Mouse (Mus musculus) cerebellum, adult 11-12 months (tissue): ENCODE data around the gene Vav3.

ENCODE experiments used
- DNase-seq: peaks from one replicate; pipeline ENCODE4 v3.0.0; 2022

The Vav3 gene

DNA sequence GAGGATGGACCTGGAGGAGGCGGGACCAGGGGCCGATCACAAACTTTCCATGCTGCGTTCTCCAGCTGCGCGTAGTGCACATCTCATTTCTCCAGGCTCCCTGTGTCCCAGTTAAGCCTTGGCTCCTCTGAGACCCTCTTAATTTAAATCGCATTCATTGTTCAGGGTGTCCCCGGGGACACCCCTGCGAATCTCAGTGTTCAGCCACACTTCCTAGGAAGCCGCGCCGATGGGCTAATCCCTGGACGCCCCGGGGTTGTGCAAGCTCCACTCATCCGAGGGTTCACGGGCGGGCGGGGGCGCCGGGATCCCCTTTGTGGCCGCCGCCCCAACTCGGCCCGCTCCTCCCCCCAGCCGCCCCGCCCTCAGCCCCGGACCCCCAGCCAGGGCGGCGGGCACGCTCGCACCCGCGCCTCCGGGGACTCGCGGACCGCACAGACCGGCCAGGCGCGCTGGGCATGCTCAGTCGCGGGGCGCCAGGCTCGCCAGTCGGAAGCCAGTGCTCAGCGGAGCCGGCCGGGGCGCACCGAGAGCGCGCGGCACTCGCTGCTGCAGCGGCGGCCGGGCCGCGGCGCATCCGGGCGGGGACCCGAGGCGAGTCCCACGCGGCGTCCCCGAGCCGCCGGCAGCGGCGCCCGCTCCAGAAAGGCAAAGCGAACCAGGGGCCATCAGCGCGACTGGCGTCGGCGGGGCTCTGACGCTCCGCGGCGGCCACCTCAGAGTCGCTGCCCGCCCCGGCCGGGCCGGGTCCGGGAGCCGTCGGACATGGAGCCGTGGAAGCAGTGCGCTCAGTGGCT is at the start of gene Vav3:
Gene Vav3 (plus strand): TSS at position 380 of the 797 bp plus-strand sequence.
- no peak for DNase-seq

DNA sequence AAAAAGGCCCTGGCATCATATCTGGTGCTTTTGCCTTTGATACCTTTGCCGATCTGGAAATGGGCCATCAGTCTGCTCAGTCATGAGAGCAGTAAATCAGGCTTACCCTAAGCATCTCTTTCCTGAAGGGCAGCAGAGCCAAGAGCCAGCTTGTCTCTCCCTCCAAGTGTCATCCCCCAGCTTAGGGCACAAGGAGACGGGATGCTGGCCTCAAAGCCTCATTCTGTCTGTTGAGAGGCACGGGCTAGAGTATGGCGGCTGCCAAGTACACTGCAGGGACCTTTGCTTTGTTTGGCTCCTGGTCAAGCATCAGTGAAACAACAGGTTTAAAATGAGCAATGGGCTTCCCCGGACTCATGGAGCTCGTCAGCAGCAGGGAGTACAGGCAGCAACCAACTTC is 41.6 kb upstream of the Vav3 start:
- no peak for DNase-seq

DNA sequence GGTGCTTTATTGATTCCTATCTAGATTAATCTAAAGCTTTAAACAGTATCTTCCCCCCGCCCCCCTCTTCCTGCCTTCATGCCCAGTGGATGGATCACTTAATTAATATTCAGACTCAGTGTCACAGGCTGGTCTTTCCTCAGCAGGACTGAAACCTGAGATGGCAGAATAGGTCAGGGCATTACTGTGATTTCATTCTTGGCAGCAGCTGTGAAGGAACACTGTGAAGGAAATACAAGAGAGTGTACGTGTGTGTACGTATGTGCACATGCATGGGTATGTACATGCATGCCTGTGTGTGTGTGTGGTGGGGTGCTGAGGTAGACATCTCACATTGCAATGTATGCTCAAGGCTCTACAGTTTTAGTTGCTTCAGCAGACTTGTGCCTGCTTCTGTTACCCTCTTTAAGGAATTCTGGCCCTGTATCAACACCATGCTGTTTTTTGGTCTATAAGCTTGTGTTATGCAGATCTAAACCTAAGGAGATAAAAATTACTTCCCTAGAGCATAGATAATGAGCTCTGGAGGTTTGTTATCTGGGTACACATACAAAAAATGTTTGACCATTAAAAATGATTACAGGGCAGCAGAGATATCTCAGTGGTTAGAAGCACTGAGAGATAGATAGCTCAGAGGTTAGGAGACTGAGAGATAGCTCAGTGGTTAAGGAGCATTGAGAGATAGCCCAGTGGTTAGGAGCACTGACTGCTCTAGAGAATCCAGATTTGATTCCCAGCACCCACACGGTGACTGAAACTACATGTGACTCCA is 41.0 kb upstream of the Vav3 start:
- DNase-seq, result no peak

DNA sequence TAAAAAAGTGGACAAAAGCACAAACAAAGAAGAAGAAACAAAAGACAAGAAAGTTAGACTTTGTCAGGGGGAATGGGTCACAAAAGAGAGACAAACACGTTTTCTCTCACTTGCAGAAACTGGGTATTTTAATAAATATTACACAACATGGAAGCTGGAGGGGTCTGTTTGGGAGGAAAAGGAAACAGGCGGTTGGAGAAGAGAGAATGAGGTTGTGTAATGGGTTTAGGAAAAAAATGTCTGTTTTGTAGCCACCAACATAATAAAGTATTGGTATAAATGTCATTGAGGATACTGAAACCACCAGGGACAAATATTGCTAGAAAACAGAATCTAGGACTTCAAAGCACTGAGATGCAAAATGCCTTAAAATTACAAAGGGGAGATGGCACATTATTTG is 38.4 kb upstream of the Vav3 start:
- no peak for DNase-seq

DNA sequence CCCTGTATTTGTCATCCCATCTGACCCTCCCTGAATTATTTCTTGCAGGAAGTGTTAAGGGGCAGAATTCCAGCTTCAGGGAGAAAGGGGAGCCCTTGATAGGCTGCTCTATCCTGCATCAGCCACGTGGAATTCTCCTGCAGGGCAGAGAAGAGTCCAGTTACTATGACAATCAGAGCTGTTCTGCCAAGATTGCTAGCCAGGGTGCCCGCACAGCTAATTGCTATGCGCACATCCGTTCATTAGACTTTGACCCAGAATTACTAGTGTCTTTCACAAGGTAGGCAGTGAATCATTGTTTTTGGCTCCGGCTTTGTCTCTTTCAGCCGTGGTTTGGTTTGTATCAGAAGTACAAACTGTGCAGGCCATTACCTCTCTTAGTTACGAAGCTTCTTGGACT is 33.0 kb upstream of the Vav3 start:
- peak; percentile 7 for DNase-seq

DNA sequence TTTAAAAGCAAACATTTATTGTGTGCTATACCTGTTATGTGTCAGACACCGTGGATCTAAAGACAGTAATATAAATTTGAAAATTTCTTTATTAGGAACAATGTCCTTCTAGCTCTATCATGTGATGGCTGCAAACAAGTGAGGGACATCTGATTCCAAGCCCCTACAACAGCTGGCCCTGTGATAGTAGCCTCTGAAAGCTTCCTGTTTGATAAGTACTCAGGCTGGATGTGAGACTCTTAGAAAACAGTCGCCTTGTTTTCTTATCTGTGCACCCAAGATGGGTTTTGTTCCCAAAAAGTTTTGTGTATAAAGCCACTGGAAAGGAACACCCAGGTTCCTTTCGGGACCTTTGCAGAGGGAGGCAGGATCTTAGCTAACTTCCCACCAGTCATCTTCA is 32.0 kb upstream of the Vav3 start:
- no peak for DNase-seq

DNA sequence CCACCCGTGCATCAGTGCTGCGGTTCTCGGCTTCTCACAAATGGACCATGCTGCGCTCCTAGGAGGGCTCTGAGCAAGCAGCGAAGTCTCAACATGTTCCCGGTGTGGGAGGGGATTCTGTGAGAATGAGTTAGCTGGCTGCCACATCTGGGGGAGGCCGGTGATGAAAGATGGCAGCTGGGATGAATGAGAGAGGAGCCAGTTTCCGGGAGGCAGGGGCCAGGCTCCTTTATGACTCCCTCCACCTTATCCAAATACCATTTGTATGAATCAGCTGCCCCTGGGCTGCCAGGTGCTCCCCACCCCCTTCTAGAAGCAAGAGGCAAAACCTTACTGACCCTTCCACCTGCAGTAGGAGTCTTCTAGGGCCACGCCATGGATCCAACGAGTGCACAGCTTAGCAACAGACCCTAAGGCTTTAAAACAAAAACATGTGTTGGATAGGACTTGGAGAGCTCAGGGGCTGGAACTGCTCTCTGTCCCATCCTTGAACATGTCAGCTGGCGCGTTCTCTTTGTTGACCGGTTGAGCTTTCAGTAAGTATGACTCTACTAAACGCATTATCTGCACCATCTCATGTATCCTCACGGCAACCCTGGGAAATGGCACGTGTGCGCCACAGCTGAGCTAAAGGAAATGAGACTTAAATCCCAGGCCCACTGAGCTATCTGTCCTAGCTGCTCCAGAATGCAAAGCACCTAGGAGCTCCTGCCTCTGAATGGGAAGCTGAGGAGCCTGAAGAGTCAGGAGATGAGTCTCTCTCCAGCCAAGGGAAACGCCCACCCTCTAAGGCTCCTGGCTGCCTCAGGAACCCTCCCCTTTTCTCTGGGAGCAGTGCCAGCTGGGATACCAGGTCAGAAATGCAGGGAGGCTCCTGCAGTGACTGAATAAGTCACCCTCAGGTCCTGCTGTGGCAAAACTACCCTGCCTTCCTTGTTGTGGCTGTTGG is 30.9 kb upstream of the Vav3 start:
- DNase-seq, result no peak

DNA sequence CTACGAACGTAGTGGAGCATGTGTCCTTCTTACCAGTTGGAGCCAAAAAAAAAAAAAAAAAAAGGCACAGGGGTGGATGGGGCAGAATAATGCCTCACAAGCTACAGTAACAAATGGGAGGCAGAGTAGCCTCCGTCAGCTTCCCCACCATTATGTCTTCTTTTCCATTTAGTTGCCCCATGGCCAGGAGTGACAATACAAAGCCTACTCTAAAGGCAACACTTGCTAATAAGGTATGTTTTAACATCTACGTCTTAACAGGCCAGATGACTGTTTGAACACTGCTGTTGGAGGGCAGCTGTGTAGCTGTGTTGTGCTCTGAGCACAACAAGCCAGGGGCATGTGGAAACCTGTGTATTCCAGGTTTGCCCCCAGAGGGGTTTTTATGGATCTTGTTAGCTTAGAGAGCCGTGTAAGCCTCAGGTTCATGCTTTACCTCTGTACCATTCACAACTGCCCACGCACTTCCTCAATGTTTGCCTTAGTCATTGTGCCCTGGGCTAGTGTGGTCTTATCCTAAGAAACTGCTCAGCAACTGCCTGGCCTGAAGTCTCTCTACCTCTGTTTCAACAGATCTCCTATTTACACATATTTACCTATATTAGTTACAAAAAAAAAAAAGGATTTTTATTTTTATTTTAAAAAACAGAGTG is 29.2 kb upstream of the Vav3 start:
- DNase-seq, result no peak

DNA sequence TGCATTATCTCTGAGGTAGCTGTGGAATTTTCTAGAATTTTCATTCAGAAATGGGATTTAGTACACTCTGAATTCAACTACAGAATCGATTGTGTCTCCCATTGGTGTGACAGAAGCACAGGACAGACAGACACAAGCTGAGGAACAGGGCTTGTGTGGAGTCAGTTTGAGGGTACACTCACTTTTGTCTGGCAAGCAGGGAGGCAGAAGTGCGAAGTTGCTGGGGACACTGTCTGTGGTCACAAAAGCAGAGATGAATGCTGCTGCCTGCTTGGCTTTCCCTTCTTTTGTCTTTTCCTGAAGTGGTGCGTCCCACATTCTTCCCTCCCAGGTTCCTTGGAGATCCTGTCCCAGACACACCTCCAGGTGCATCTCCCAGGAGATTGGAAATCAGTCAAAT is 28.6 kb upstream of the Vav3 start:
- DNase-seq, result no peak

DNA sequence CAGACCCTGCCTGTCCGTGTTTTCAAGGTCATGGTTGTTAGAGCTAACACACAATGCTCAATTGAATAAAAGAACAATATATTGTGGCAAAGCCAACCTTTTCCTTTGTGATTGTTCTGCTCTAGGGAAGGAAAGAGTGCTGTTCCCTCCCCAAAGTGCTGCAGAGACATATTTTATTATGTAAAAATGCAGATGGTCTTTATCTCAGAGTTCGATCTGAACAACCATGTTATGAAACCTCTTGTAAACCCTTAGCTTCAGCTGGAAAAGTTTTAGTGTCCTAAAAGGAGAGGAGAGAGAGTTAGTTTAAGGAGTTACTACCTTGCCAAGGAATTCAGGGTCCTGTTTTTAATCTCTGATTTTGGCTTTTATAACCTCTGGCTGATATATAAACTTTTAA is 27.0 kb upstream of the Vav3 start:
- no peak for DNase-seq

DNA sequence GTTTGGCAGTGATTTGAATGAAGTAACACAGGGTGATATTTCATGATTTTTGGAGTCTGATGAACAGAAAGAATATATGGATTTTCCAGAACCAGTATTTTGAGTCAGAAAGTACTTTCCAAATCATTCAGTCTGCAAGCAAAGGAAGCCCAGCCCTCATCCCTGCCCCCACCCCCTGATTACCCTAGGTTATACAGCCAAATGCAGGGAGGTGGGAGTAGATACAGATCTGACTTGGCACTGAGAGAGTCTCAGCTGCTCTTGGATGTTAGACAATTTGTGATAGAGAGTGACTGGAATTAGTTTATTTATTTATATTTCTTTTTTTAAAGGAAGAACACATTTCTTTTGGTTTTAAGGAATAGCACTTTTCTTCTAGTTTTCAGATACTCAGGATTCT is 18.2 kb upstream of the Vav3 start:
- no peak for DNase-seq

DNA sequence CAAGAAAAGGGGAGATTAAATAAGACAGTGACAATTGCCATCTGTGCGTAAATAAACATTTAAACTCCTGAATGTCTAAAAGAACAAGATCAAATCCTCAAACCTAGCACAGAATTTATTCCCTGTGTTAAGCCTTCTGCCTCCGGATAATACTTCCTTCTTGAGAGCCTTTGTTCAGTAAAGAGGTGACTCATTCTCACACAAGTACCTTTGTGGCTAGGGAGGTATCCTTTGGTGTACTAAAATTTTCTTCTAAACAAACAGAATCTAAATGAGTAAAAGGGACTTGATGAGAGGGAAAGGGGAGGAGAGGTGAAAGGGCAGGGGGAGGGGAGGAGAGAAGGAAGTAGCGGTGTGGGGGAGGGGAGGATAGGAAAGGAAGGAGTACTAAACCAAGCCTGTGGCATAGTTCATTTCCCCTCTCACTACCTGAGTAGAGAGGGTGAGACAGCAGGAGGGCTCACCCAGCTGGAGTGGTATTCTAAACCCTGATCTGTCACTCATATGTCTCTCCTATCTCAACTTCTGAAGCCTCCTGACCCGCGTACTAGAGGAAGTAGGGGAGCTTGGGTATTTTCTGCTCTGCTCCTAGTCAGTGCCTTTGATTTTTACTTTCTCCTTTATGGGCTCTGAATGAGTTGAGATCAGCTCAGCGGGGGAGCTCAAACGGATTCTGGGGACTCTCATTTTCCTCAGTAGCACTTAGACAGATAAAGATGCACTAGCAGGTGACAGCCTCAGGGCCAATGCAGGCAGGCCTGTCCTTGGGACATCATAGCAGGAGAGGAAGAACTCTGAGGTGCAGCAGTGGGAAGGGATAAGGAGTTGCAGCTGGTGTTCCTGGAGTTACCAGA is 16.8 kb upstream of the Vav3 start:
- DNase-seq, result no peak

DNA sequence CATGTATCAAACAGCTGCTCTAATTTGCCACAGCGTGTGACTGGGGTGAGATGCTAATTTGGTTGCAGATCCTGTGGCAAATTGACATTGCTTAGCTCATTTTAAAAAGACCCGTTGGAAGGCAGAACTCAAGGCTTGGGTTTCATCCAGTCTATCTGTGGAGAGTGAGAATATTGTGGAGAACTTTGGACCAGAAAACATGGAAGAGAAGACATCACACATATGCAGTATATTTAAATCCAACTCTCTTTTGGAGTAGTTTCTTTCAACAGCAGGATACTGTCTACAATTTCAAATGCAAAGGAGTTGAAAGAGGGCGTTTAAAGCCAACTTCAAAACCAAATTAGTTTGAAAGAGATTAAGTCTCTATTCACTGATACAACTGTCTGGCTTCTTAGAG is 13.3 kb upstream of the Vav3 start:
- no peak for DNase-seq

DNA sequence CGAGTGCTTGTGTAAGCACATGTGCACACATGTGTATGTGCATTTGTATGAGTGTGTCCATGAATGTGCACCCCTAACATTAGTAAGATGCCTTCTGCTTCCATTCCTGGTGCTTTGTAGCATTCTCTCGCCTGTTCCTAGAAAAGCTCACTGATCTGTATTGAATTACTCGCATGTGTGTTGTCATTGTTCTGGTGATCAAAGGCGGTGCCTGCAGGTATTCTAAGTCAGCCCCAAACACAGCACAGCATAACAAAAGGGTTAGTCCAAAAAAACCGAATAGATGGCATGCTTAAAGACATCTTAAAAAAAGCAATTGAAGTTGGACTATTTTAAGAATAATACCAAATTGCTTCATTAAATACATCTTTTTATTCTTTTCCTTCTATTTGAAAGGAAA is 7.7 kb upstream of the Vav3 start:
- DNase-seq, result no peak

DNA sequence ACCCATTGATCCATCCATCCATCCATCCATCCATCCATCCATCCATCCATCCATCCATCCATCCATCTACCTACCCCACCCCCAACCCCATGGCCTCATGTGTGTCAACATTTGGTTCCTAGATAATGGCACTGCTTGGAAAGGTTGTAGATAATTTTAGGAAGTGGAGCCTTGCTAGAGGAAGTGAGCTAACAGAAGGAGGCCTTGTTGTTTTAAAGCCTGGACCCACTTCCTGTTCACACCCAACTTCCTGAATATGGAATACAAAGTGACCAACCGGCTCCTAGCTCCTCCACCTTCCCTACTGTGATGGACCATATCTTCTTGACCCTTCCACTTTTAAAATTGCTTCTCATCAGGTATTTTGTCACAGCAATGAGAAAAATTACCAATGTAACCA is 5.0 kb upstream of the Vav3 start:
- no peak for DNase-seq

DNA sequence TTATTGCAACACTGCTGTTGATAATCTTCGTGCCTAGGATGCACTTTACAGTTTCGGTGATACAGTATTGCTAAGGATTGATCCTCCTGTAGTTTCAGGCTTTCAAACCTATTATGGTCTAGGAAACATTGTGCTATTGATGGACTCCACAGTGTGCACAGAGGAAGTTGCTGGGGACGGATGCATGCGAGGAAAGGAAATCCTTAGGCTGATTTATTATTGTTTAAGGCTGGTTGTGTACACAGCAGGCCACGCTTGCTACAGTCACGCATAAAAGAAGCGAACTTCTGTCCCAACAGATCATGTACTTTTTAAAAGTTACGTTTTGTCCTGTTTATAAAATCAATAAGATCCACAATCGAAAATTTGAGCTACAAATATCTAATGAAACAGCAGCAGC is 1.2 kb upstream of the Vav3 start:
- DNase-seq, result no peak

DNA sequence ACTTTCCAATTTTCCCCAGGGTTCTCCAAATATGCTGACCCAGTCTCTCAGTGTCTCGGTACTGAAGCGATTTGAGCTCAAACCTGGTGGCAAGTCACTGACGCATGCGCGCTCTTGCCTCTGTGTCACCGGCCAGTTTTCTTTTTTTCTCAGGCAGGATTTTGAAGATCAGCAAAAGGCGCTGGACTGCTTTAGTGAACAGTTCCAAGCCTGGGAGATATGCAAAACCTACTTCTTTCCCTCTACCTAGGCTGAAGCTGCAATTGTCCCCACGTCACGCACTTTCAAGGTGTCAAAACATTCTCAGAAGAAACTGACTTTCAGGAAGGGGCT is 546 bp upstream of the Vav3 start:
- DNase-seq, result peak; percentile 9

DNA sequence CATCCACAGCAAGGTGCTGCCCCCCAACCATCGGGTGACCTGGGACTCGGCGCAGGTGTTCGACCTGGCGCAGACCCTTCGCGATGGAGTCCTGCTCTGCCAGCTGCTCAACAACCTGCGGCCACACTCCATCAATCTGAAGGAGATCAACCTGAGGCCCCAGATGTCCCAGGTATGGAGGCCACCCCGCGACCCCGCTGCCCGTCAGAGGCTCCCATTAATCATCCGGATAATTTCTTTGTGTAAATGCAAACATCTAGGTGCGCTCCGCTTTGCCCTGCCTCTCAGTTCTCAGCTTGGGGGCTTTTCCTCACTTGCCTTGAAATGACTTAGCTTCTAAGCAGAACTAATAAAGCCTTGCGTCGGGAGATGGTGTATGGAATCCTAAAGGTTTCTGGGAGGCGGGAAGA is 623 bp downstream of the Vav3 start:
- no peak for DNase-seq

DNA sequence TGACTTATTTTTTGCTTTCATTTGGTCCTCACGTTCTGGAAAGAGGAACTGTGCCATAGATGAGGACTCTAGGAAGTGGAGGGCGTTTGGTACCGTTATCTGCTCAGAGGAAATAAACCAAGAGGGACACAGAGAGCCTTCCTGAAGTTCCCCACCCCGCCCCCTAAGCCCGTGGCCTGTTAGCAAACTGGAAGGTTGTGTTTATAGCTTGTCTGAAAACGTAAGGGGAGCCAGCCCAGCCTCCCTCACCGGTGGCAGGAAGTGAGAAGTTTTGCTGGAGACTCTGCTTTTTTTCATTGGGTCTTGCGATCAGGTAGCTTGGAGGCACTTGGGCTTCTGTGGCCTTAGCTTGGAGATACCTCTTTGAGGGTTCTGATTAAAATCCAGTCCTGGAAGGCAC is 1.2 kb downstream of the Vav3 start:
- DNase-seq, result no peak

DNA sequence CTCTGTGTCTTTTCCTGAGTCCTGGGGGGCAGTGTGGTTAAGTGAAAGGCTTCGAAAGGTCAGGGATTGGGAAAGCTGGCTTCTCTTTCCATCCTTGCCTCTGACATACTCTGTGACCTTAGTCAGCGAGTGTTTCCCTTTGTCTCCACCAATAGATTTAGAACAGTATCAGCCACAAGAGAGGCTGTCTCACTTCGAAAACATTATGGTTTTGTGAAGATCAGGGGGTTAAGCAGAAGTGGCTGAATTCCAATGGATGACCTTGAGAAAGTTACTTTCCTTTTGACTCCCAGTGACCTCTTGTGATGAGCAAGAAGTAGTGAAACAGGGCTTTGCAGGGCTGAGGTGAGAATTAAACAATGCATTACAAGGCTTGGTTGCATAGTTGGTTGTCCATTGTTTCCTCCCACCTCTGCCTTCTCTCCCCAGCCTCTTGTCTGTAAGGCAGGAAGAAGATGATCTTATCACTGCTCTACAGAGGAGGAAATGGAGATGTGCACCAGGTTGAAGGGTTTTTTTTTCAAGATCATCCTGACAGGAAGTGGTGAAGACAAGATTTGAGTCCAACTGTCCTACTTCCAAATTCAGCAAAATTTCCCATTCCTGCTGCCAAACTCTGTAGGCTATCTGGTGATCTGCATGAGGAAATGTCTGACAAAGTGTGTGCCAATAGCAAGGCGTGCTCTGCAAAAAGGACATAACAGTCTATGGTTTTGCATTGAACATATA is 11.7 kb downstream of the Vav3 start:
- no peak for DNase-seq

DNA sequence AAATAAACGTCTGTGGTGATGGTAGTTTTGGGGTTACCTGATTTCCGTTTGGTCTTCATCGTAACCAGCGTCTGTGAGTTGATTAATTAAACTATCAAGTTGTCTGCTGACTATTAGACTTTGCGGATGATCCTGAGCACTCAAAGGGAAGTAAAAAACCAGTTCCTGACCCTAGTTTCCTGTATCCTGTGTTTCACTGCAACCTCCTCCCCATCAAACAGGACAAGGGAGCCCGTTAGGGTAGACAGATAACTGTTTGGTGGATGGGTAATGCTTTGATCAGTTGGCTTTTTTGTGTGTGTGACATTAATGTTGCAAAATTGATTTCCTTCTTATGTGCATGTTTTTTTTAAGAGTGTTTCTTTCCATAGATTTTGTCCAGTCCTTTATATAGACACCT is 12.2 kb downstream of the Vav3 start:
- DNase-seq, result no peak
